Comparison of ENCODE assay signal across 1 mouse cellular context in genomic region chr2:103968186-103968585, GRCm38 (mm10).
TF ChIP-seq lines count a peak whose summit lies in the region.

No protein-coding gene starts in this region.

TF ChIP-seq in CH12.LX, 34 proteins besides CTCF, POLR2A, EP300 and RAD21 (continued from another document):
- TF ChIP-seq ZC3H11A (IDR thresholded peaks at IDR 0.05; ENCODE audit: low read depth, low read length) (no peak), IRF4 (IDR thresholded peaks at IDR 0.05; ENCODE audit: low read depth, low read length) (no peak), BHLHE40 (IDR thresholded peaks at IDR 0.05; ENCODE audit: low read depth, low read length) (0 out of 2 replicates have a peak, but pooled peaks have one; percentile 23), SMC3 (IDR thresholded peaks at IDR 0.05; ENCODE audit: low read depth, low read length) (no peak), ELF1 (IDR thresholded peaks at IDR 0.05; ENCODE audit: low read depth, low read length) (no peak)
